Mouse (Mus musculus) limb, embryonic 12.5 days (tissue): ENCODE results near the gene Wdr45. TPM values are rescaled to one million over a fixed set of nuclear protein-coding genes. Genes with fewer than 3 reads are reported as not detected.
A peak's percentile ranks its signal among the peaks of the same experiment; 100 is the strongest.
"Not testable (repeated sequence)": the region's sequence is repeated elsewhere in the genome, so short reads cannot be mapped to it uniquely, and the experiment has no call there.

Experiments used
- ATAC-seq: fragments of 200-750 bp; cut with Nextera tagmentation; 2 replicates; pipeline ENCODE4 v1.8.0; 2017; ENCODE audit warnings: low read depth, moderate TSS enrichment; ENCODE audit not compliant: insufficient number of reproducible peaks, insufficient read depth, low FRiP score, low TSS enrichment
- H3K27ac ChIP-seq: fragments of 300-500 bp; sonication (generic); 2 replicates; pipeline ENCODE4 v1.5.1; 2016; ENCODE audit warnings: mild to moderate bottlenecking, moderate library complexity
- H3K27me3 ChIP-seq: fragments of 300-500 bp; sonication (generic); 2 replicates; pipeline ENCODE4 v1.6.1; 2016; ENCODE audit warnings: mild to moderate bottlenecking, moderate library complexity
- H3K36me3 ChIP-seq: fragments of 300-500 bp; sonication (generic); 2 replicates; pipeline ENCODE4 v1.6.1; 2016; ENCODE audit warnings: mild to moderate bottlenecking, moderate library complexity
- H3K4me1 ChIP-seq: fragments of 300-500 bp; sonication (generic); replicated peaks from 2 replicates; pipeline ENCODE4 v1.6.1; 2016
- H3K4me2 ChIP-seq: fragments of 300-500 bp; sonication (generic); 2 replicates; pipeline ENCODE4 v1.6.1; 2016; ENCODE audit warnings: mild to moderate bottlenecking, moderate library complexity
- H3K4me3 ChIP-seq: fragments of 300-500 bp; sonication (generic); replicated peaks from 2 replicates; pipeline ENCODE4 v1.5.1; 2016; ENCODE audit warnings: mild to moderate bottlenecking
- H3K9ac ChIP-seq: fragments of 300-500 bp; sonication (generic); replicated peaks from 2 replicates; pipeline ENCODE4 v1.6.1; 2016; ENCODE audit warnings: mild to moderate bottlenecking, moderate library complexity
- H3K9me3 ChIP-seq: fragments of 300-500 bp; sonication (generic); 2 replicates; pipeline ENCODE4 v1.6.1; 2016; ENCODE audit warnings: mild to moderate bottlenecking, moderate library complexity
- WGBS: fragments of 180-500 bp; shearing (Covaris S2); methylation state at CpG from one replicate; pipeline ENCODE4 v1.1.7; 2016; 5-methylcytosine and 5-hydroxymethylcytosine counted together
- polyA plus RNA-seq: library from polyadenylated mRNA; unstranded; fragments of >200 nt; fragmentation: Nextera tagmentation; extraction: Ambion mirVana; gene quantifications from 2 replicates; pipeline ENCODE4 v1.2.1, GENCODE M21; 2016

The Wdr45 gene
- polyA plus RNA-seq, 1 experiment from 2014 or later = 29.1 TPM

DNA sequence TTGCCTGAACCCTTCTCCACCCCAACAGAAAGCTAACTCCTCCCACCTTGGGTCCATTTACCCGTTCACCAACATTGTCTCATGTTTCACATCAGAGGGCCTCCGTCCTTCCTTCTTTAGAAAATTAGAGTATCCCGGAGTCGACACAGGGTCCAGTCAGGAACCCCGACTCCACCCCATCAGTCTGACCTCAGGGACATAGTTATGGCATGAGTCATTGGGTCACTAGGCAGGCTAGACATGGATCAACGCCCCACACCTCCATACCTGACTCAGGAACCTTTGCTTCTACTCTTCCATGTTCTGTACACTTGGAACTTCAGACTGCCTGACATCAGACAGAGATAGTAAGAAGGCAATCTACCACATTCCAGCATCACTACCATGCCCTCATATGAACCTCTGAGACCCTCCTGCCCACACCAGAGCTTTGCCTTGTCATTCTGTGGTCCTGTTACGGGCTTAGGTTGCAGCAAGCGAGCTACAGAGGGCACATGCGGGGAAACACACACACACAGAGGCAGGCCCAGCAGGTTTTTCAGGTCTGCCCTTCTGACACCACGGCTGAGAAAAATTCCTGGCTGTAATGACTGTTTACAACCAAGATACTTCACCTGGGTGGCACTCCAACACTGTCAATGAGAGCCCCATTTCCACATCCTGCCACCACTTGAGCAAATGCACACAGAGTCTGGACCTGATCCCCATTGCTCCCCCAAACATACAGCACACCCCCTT, 26.1 kb downstream of the Wdr45 start:
- no peak overlapping the region for H3K4me2 ChIP-seq
- no peak overlapping the region for H3K27ac ChIP-seq
- 58% methylated on average over 10 of the region's 10 CpGs for WGBS
- H3K4me1 ChIP-seq = no peaks in the 10 kb centered on the region
- no peak for ATAC-seq
- H3K27me3 ChIP-seq = no peaks in the 10 kb centered on the region
- H3K4me3 ChIP-seq = no peak overlapping the region
- peaks cover 19% of the 10 kb centered on the region; the same call in 1 of the 2 replicates for H3K36me3 ChIP-seq
- no peak overlapping the region for H3K9ac ChIP-seq
- no peaks in the 10 kb centered on the region for H3K9me3 ChIP-seq

DNA sequence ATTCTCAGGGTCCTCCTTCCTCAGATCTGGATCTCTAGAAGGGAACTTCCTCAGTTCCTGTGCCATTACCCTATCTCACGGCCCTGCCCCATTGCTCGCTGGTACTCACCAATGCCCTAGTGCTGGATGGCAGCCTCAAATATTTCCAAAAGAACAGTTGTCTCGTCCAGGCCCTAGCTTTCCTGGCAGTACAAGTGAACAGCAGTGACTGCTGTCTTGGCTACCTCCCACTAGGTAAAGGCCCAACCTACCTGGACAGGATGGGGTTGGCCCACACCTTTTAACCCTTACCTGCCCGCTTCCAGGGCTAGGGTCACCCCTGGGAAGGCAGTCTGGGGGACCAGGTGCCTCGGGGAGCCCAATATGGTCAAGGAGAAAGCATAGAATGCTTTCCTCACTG, 27.0 kb downstream of the Wdr45 start:
- Histone ChIP-seq H3K9me3 (no peaks in the 10 kb centered on the region), H3K4me1 (no peaks in the 10 kb centered on the region), H3K27ac (no peak overlapping the region), H3K27me3 (no peaks in the 10 kb centered on the region), H3K9ac (no peak overlapping the region), H3K4me2 (no peak overlapping the region), H3K4me3 (no peak overlapping the region), H3K36me3 (peaks cover 12% of the 10 kb centered on the region; the same call in 1 of the 2 replicates)
- WGBS = 73% methylated on average over 5 of the region's 5 CpGs
- ATAC-seq = no peak

DNA sequence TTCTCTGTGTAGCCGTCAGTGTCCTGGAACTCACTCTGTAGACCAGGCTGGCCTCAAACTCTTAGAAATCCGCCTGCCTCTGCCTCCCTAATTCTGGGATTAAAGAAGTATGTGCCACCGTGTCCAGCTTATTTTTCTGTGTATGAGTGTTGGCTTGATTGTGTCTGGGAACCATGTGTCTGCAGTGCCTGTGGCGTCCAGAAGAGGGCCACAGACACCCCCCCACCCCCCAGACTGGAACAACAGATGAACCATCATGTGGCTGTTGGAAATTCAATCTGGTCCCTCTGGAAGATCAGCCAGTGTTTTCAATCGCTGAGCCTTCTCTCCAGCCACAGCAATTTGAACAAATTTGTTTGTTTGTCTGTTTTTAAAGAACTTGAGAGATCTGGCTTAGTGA, 29.3 kb downstream of the Wdr45 start:
- no peaks in the 10 kb centered on the region for H3K36me3 ChIP-seq

DNA sequence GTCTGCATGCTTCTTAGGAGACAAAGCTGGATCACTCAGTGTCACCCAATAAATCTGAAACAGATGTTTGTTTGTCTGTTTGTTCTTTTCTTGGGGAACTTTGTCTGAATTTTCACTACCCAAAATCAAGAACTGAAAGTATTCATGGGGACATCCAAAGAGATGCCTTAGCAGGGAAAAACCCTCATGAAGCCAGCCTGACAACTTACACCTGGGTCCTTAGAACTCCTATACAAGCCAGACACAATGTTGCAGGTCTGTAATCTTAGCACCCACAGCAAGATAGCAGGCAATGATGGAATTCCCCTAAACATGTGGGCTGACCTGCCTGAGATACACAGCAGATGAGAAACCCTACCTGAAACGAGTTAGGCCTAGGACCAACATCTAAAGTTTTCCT, 30.8 kb downstream of the Wdr45 start:
- WGBS = 13% methylated on average over 1 of the region's 1 CpGs

More for the DNA sequence above, 29.3 kb downstream of the Wdr45 start:
- ATAC-seq = no peak
- Histone ChIP-seq H3K9ac (no peak overlapping the region), H3K27ac (no peak overlapping the region), H3K27me3 (no peaks in the 10 kb centered on the region), H3K4me3 (no peak overlapping the region), H3K4me2 (no peak overlapping the region), H3K9me3 (no peaks in the 10 kb centered on the region), H3K4me1 (no peaks in the 10 kb centered on the region)
- WGBS = 56% methylated on average over 5 of the region's 5 CpGs

DNA sequence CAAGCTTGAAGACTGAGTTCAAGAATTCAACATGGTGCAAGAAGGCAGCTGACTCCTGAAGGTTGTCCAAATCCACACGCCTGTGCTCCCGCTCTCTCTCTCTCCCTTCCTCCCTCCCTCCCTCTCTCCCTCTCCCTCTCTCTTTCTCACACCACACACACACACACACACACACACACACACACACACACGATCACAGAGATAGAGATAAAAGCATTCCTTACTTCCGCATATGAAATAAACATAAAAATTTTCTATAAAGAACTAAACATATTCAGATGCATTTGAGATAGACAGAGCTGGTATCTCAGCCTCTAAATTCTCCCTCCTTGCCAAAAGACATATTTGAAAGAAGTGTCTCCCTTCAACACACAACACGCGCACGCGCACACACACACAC, 31.3 kb downstream of the Wdr45 start:
- Histone ChIP-seq H3K36me3 (no peaks in the 10 kb centered on the region), H3K9me3 (no peaks in the 10 kb centered on the region), H3K4me2 (no peak overlapping the region), H3K27me3 (no peaks in the 10 kb centered on the region), H3K9ac (no peak overlapping the region), H3K4me1 (0 out of 2 replicates have a peak, but pooled peaks cover 7% of the 10 kb centered on the region), H3K4me3 (no peak overlapping the region), H3K27ac (no peak overlapping the region)
- ATAC-seq = no peak
- 85% methylated on average over 8 of the region's 8 CpGs for WGBS

More for the DNA sequence above, 30.8 kb downstream of the Wdr45 start:
- no peaks in the 10 kb centered on the region for H3K36me3 ChIP-seq
- no peak overlapping the region for H3K9ac ChIP-seq
- 0 out of 2 replicates have a peak, but pooled peaks cover 5% of the 10 kb centered on the region for H3K4me1 ChIP-seq
- H3K4me3 ChIP-seq = no peak overlapping the region
- H3K27ac ChIP-seq = no peak overlapping the region
- no peak for ATAC-seq
- no peak overlapping the region for H3K4me2 ChIP-seq
- H3K9me3 ChIP-seq = no peaks in the 10 kb centered on the region
- H3K27me3 ChIP-seq = no peaks in the 10 kb centered on the region

DNA sequence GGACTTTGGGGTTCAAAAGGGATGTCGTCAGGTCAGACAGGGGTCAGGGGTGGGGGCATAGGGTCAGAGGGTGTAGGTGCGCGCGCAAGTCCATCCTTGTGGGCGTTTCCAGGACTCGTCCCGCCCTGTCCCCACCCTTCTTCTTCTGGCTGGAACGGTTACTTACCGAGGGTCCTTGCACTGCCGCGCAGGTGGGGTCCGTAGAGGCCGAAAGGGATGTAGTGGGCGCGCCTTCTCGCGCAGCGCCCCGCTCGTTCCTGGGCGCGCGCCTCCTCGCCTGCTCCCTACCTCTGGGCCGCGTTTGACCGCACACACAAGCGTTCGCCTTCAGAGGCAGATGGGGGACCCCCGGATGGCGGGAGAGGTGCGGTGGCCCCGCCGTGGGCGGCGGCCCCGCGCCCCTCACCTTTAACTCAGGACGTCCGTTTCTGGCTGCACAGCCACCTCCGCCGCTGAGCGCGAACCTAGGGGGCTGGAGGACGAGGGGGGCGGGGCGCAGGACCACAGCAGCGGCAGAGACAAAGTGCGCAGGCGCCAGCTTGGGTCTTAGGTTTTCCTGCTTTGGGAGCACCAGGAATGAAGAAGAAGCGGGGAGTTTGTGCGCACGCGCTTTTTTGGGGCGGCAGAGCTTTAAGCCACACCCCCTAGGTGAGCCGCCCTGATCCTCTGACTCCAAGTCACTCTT, 36.4 kb downstream of the Wdr45 start, which contains the start of gene Ccdc120:
Gene Ccdc120, minus strand, starts transcription at position 474 of the 685 bp plus-strand sequence.
- 0 out of 2 replicates have a peak, but pooled peaks cover 7% of the 10 kb centered on the region for H3K4me1 ChIP-seq
- no peaks in the 10 kb centered on the region for H3K9me3 ChIP-seq
- no peaks in the 10 kb centered on the region for H3K27me3 ChIP-seq
- H3K4me2 ChIP-seq = peak within 1 kb of the TSS; percentile 57
- WGBS = 10% methylated on average over 44 of the region's 56 CpGs
- H3K36me3 ChIP-seq = no peaks in the 10 kb centered on the region
- peak within 1 kb of the TSS; percentile 68 for H3K9ac ChIP-seq
- ATAC-seq = peak; percentile 80
- no peak within 1 kb of the TSS for H3K27ac ChIP-seq
- H3K4me3 ChIP-seq = peak within 1 kb of the TSS; percentile 60

DNA sequence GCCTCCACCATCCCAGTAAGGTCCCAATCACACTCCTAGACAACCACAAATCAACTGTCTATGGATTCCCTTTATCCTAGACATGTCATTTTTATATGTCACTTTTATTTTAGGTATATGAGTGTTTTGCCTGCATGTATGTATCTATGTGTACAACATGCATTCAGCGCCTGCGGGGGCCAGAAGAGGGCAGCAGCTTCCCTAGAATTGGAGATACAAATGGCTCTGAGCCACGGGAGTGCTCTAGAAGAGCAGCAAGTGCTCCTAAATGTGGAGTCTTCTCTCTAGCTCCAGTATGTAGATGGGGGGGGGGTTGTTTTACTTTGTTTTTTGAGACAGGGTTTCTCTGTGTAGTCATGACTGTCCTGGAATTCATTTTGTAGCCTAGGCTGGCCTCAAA, 39.5 kb downstream of the Wdr45 start:
- H3K4me3 ChIP-seq, H3K9ac ChIP-seq, H3K27ac ChIP-seq, H3K27me3 ChIP-seq, H3K4me1 ChIP-seq, H3K4me2 ChIP-seq, H3K9me3 ChIP-seq, H3K36me3 ChIP-seq, ATAC-seq: not testable (repeated sequence)
- WGBS = 17% methylated on average over 3 of the region's 3 CpGs

DNA sequence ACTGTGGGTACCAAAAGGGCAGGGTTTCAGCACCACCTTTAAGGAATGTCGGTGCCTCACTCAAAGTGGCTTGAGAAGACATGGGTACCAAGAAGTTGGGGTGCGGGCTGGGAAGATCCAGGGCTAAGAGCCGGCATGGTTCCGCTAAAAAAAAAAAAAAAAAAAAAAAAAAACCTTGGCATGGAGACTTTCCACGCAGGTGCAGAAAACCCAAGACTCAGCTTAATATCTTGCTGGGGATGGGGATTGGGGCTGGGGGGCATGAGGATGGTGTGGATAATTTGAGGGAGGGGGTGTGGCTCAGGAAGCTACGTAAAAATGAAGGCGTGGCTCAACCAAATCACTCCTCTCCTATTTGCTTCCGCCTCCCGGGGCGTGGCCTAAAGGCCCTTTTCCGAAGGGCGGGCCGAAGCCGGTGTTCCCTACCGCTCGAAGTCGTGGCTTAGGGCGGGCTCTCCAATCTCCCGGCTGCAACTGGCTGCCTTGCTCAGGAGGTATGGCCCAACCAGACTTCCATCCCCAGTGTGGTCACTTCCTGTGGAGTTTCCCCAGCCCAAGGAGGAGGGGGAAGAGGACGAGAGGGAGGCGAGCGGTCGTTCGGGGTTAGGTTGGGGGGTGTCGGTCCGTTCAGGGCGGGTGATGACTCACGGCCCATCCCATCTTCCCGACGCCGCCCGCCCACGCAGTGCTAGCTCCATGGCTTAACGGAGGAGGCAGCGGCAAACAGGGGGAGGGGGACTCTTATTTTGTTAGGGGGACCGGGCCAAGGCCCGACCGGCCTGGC, 48.2 kb downstream of the Wdr45 start, which contains the start of gene Tfe3:
Gene Tfe3, plus strand, starts transcription at position 424 of the 784 bp plus-strand sequence.
- Histone ChIP-seq H3K27ac (0 out of 2 replicates have a peak within 1 kb of the TSS, but pooled peaks have one; percentile 29), H3K9ac (peak within 1 kb of the TSS; percentile 67), H3K4me1 (peaks cover 24% of the 10 kb centered on the region)

DNA sequence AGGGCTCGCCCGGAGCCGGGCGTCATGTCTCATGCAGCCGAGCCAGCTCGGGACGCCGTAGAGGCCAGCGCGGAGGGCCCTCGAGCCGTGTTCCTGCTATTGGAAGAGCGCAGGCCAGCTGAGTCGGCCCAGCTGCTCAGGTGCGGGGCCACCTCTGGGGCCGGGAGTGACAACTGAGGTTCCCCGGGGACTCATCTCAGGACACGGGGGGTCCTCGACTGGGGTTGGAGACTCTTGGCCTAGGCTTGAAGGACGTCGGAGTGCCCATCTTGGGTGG, 48.7 kb downstream of the Wdr45 start:
- 0 out of 2 replicates have a peak, but pooled peaks have one; percentile 6 for ATAC-seq
- WGBS = 18% methylated on average over 21 of the region's 21 CpGs
- Histone ChIP-seq H3K9ac (peak overlapping the region; percentile 67), H3K4me1 (peaks cover 24% of the 10 kb centered on the region), H3K27ac (0 out of 2 replicates have a peak overlapping the region, but pooled peaks have one; percentile 29), H3K4me2 (peak overlapping the region; percentile 71), H3K4me3 (peak overlapping the region; percentile 64), H3K27me3 (no peaks in the 10 kb centered on the region), H3K36me3 (peaks cover 18% of the 10 kb centered on the region), H3K9me3 (no peaks in the 10 kb centered on the region)

More for the DNA sequence above, 48.2 kb downstream of the Wdr45 start, which contains the start of gene Tfe3:
- H3K27me3 ChIP-seq = no peaks in the 10 kb centered on the region
- H3K9me3 ChIP-seq = no peaks in the 10 kb centered on the region
- 20% methylated on average over 35 of the region's 38 CpGs for WGBS
- H3K4me3 ChIP-seq = peak within 1 kb of the TSS; percentile 64
- H3K4me2 ChIP-seq = peak within 1 kb of the TSS; percentile 71
- H3K36me3 ChIP-seq = peaks cover 13% of the 10 kb centered on the region
- ATAC-seq = peak; percentile 95

DNA sequence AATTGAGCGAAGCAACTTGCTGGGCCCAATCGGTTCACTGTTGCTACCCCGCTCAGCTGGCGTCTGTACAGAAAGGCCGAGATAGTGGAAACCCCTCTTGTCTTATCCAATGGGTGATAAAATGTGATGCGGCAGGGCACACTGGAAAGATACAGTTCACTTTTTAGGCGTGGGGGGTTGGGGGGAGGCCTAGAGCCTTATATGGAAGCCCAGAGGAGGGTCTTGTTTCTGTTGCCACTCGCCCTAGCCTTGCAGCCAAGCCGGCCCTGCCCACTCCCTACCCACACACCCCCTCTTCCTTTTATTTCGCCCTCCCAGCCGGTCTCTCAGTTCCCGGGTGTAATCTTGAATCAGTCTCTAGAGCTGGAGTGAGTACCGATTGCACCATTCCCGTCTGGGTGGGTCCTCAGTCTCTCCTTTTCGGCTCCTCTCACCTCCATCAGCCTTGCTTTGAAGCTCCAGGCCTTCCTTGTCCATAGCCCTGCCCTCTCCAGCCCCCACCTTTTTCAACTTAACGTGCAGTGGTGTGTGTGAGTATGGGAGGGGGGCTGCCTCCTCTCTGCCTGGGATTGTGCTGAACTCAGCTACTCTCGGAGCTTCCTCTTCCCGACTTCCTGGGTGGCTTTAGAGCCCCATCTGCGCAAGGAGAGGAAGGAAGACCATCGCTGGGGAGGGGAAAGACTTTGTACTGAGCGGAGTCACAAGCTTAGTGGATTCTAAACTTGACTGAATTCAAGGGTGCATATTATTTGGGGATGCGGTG, 49.7 kb downstream of the Wdr45 start:
- Histone ChIP-seq H3K4me3 (peak overlapping the region; percentile 64), H3K4me1 (peaks cover 24% of the 10 kb centered on the region), H3K9ac (peak overlapping the region; percentile 67), H3K9me3 (no peaks in the 10 kb centered on the region), H3K27ac (no peak overlapping the region), H3K4me2 (peak overlapping the region; percentile 71), H3K36me3 (peaks cover 27% of the 10 kb centered on the region), H3K27me3 (no peaks in the 10 kb centered on the region)
- no peak for ATAC-seq
- WGBS = 17% methylated on average over 22 of the region's 22 CpGs
